Mouse (Mus musculus) thymus, adult 2 months (tissue): Measurements from ENCODE around the gene Tnnc1.

Experiments used
- CTCF ChIP-seq: fragments of 200-500 bp; IDR thresholded peaks from 2 replicates; pipeline ENCODE4 v1.5.1; 2012; ENCODE audit warnings: mild to moderate bottlenecking, control low read depth, low read length, moderate library complexity, borderline replicate concordance; ENCODE audit not compliant: control insufficient read depth, poor library complexity, insufficient read depth; ENCODE audit errors: extremely low read depth
- POLR2A ChIP-seq: fragments of 200-500 bp; IDR thresholded peaks from 2 replicates; pipeline ENCODE4 v1.6.1; 2012; ENCODE audit warnings: mild to moderate bottlenecking, low read length, control low read depth, moderate library complexity; ENCODE audit not compliant: control insufficient read depth, poor library complexity, insufficient read depth; ENCODE audit errors: extremely low read depth

DNA sequence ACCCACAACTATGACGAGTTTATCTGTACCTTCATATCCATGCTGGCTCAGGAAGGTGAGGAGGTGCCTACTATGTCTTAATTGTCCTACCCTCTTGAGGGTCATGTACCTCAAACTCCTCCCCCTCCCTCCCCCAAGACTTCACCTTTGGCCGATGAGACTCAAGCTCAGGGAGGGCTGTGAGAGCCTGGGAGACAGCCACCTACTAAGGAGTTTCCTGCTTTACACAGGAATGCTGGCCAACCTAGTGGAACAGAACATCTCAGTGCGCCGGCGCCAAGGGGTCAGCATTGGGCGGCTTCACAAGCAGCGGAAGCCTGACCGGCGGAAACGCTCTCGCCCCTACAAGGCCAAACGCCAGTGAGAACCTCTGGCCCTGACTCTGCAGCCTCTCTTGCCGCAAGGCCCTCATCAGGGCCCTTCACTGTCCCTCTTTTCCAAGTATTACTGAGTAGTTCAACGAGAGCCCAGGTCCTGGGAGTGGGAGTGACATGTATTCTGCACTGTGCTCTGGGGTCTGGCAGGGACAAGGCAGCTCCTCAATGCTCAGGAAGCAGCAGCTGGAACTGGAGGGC, 50.5 kb downstream of the Tnnc1 start:
- TF ChIP-seq CTCF: no peak
- TF ChIP-seq POLR2A: no peak
